Mouse (Mus musculus) liver, postnatal 0 days (tissue): Measurements from ENCODE around the gene Nr3c2.

Experiments
- CTCF ChIP-seq: sonication (generic); IDR thresholded peaks from 2 replicates; pipeline ENCODE4 v1.5.1; 2016; ENCODE audit warnings: antibody characterized with exemption, low read depth
- EP300 ChIP-seq: IDR thresholded peaks from 2 replicates; pipeline ENCODE4 v1.6.1; 2016; ENCODE audit warnings: antibody characterized with exemption, low read depth, mild to moderate bottlenecking

GRCm38 (mm10) chr8:77169320-77169719 is 270.1 kb downstream of the Nr3c2 start:
- TF ChIP-seq CTCF (no peak), EP300 (no peak)
